Mouse (Mus musculus): ENCODE measurements at regions not wholly inside any gene's neighbourhood (a gene's known extent, or its start where the extent isn't known, plus 50 kb on each side); places are given as distances from the start of the nearest gene placed in this dataset.

DNA sequence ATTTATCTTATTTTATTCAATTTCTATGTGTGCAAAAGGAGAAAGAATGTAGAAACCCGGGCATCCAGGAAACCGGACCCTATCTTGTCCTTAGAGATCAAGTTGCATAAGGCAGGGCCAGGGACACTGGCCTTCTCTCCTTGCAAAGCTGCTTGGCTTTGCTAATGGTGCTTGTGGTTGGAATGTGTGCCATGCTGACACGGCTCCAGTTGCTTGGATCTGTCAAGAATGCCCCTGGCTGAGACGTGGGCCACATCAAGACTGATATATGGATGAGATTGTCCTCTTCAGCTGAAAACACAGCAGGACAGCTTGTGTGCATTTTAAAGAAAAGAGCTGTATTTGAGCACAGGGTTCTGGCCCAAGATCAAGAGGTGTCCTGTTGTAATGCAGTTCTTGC, 1047.0 kb downstream of the Adgrl2 start:
- DNase-seq = no peak

DNA sequence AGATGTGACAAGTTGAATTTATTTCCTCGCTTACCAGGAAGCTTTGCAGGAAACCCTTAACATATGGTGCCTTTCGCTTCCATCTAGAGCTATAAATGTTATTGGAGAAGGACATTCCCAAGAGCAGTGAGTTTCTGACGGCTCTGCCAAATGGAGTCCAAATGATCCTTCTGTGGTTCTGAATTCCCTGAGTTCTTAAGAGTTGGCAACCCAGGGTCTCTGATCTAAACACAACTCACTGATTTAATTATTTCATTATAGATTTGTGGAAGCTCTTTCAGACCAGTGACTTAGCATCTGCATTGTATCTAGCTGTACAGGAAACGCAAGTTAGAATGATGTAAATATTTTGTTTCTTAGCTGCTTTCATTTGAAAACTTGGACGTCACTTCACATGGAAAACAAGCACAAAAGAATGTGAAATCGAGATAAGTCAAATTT, 1059.5 kb downstream of the Adgrl2 start:
- DNase-seq = peak; percentile 49

DNA sequence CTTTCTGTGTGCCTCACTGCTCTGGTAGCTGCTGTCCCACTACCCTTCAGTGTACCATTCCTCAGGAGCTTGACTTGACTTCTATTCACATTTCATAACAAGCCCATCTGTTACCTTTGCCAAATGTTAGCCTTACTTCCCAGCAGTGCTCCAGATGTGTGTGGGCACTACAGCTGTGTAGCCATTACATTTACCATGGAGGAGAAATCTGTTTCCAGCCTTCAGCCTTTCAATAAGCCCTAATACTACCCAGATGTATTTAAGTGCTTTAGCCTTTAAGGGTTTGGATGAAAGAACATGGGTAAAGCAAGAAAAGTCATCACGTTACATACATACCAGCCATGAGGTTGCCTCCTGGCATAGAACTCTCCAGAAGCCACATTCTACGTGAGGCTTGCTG, 1068.0 kb downstream of the Ttll7 start:
- no peak for DNase-seq

DNA sequence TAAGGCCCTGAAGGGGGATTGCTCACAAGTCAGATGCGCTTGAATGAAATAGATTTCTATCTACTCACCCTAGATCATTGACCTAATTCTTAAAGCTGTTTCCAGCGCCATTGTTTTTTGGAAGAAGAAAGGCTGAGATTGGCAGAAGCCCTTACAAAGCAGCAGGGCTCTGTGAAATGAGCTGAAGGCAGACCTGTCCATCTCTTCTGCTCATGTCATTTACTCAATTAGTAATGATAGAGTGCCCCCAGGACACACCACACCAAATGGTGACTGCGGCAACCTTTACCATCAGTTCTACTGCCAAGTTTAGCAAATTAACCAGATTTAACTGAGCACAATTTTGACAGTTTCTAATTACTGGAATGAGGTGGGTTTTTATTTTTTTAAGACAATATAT, 1067.5 kb downstream of the Ttll7 start:
- peak; percentile 48 for DNase-seq

DNA sequence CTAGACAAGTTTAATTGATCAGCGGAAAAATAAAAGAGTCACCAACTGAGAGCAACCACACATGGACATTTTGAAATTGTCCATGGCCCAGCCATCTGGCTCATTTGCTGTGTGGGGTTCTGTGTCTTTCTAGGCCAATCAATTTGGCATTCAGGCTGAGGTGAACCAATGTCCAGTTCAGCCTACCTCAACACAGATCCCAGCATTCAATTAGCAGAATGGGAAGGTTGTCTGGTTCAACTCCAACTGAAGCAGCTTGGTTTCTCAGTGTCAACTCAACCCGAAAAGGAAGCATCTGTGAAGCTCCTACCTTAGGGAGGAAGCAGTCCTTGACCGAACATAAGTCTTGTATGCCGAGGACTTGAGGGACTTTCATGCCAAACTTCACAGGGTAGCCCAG, 1067.0 kb downstream of the Ttll7 start:
- no peak for DNase-seq

DNA sequence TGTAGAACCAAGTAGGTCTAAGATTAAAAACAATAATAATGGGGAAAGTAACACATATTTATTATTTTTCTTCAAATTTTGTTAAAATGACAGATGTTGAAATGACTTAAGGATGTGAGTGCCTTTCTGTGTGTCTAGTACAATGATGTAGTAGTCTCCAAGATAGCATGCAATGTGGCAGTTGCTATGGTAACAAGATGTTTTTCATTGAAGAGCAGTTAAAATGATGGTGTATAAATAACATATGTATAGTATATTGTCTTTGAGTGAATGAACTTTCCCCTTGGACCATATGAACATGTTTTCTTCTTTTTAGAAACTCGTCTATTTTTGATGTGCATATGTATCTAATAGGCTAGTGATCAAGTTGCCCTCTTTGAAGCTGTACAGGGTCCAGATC, 1044.6 kb downstream of the Ttll7 start:
- DNase-seq = no peak

DNA sequence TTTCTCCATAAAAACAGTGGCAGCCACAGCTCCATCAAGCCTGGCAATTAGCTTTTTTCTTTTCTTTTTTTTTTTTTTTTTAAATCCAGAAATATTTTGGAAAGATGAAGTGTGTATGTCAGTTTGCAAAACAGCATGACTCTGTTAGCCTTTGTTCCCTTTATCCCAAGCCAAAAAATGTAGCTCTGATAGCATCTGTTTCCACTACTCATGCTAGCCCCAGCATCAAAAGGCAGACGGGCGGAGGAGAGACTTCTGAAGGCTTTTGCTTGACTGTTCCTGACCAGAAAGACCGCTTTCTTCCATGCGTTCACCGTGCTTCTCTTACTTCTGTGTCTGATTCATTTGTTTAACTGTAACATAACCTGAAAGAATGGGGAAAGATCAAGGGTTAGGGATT, 1039.5 kb downstream of the Ttll7 start:
- DNase-seq = no peak

DNA sequence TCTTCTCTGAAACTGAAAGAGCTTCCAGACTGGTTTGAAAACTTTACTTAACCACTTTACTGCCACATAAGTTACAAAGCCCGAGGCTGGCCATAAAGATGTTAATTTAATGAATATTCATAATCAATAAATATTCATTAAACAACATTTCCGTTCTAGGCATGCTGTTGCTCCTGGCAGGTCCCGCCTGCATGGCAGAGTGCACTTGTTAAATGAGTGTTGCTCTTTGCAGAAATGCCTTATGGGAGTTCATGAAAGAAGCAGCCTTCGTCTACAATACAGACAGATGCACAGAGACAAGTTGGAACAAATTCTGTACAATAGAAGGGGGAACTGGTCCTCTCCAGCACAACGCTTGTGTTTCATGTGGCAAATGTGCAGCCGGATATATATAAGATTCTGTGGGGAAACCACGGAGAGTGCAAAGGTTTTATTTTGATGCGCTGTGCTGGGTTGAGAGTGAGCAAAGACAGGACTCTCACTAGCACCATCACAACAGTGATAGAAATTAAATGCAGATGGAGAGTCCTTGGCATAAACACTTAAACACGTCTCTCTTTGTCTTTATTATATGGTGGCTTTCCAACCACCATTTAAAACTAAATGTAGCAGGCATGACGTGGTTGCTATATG, 1034.2 kb downstream of the Ttll7 start:
- DNase-seq = no peak

DNA sequence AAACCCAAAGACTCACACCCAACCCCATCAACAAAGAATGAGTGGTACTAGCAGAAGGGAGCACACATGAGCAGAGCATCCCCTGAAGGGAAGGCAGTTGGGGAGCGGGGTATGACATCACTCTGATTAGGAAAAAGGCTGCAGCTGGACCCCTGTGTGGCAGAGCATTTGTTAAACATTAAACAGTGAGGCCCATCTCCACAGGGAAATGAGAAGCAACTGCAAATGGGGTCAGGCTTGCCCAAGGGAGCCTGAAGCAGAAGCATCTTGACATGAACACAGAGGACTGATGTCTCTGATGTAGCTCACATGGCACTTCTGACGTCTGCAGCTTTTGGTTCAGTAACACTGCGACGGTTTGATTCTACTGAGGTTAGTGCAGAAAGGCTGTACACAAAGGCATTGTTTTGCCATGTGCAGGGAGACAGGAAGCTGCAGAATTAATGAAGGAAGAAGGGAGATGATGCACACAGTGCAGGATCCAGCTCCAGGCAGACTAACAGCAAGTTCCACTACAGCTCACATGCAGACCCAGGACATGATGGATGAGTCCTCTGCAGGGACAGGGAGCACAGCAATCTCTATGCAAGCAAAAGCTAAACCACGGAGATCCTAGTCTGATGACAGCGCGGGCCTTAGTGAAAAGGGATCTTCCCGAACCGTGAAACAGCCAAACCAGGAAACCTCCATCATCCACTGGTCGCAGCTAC, 1030.9 kb downstream of the Ttll7 start:
- peak; percentile 58 for DNase-seq

DNA sequence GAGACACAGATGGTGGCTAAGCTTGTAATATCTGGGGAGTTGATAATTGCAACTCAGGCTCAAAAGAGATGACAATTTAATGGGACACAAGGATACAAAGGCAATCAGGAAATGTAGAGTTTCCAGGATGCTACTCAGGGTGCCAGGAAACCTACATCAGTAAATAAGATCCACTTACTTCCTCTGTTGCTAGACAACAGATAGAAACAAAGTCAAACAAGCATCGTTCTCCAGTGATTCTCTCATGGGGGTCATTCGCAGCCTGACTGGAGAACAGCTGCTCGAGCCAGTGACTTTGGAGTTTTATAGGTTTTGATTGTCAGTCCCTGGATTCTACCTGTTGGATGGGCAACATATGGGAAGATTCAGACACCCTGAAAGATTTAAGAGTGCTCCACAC, 1026.5 kb downstream of the Ttll7 start:
- no peak for DNase-seq

DNA sequence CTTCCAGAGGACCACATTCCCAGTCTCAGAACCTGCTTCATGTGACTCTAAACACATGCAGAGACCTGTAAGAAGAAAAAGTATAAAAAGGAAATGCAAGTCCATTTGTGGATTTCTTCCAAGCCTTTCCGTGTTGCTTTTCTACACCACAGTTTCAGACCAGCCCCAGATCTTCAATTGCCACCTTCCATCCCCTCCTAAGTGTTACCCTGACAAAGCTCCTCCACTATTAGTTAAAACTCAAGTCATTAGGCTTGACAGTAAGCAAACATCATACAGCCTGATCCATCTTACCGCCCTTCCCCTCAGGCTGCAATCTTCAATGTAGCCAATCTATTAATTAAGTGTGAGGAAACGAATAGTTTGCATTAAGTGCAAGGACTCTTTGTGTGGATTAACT, 1016.1 kb downstream of the Ttll7 start:
- DNase-seq = no peak

DNA sequence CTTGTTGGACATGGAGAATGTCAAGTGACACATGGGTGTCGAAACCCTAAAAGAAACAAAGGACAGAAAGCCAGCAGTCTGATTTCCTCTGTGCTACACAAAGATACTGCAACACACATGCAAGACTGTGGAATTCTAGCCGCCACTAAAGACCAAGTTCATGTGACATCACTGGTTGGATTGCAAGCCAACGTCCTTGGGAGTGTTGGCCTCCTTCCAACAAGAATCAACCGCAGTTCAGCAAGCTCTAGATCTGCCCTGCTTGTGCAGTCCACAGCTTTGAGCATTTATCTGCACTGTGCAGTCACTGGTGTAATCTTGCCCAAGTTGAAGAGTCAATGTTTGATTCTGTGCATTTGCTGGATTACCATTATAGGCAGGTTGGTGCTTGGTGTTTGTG, 1001.2 kb downstream of the Ttll7 start:
- peak; percentile 16 for DNase-seq

DNA sequence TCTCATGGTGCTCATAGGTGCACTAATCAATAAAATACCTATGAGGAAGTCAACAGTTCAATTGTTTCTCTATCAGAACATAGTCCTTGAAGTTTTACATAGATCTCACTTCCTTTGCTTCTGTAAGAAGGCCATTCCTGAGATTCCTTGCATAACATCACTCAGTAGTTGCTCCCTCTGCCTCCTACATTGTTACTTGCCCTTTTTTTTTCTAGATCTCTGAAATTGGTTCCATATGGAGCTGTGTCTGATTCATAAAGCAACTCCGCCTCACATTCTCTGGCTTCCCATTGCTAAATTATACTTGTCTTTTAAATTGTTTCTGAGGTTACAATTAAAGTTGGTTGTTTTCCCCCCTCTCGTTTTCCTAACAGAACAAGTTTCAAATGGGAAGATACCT, 1000.7 kb downstream of the Ttll7 start:
- DNase-seq = no peak

DNA sequence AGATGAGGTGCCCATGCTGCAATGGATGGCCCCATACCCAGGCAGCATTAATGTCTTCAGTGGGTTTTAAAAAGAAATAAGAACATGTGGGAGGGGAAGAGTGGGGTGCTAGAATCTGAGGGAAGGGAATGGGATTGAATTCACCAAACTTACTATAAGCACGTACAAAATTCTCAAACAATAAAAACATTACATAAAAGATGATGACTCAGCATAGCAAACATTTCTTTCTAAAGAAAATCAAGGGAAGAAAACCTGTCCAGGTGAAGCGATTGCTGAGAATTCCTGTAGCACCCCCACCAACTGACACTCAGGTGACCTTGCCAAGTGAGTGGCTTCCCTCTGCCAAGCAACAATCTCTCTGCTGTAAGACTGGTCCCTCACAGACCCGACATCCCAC, 989.2 kb downstream of the Ttll7 start:
- DNase-seq = no peak

DNA sequence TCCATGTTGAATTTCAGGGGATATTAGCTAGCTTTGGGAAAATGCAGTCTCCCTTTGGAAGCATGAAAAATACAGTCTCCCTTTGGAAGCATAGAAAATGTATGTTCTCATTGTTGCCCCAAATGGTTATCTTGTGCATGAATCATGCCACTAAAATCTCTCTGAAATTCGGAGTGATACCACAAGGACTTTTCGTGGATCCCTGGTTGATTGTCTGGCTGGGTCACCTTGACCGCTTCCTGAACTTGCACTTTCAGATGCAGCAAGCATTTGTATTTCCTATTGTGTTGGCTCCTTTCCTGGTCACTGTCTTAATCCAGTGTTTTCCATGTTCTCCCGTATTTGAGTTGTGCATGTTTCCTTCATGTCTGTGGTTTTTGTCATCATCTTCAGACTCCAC, 986.6 kb downstream of the Ttll7 start:
- no peak for DNase-seq

DNA sequence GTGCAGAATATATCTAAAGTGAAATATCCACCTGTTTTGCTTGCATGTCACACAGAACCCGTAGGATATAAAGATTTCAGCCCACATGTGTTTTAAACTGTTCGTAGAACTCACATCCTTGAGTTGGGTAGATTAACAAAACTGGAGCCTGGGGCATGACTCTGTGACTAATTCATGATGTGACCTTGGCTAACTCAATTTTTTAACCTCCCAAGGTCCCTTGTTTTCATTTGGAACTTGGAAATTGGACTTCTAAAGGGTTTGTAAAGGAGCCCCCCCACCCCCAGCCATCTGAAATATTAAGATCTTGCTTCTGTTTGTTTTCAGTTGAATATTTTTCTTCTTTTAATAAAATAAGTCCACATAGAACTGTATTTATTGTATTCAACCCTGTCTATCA, 983.5 kb downstream of the Ttll7 start:
- no peak for DNase-seq

DNA sequence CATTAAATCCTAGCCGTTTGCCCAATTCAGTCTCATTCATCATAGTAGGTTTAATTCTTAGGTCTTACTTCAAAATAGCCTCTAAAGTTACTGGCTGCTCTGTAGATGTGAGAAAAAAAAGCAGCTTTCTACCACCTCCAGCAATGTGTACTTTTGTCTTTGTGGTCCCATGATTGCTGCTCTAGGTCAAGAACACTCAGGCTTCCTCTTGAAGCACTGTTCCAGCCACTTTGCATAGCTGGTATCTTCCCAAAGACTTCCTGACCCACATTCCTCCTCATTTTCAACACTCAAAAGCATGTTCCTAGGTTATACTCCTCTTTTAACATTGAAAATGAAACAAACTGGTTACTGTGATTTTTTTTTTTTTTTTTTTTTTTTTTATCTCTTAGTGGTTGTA, 973.2 kb downstream of the Ttll7 start:
- no peak for DNase-seq

DNA sequence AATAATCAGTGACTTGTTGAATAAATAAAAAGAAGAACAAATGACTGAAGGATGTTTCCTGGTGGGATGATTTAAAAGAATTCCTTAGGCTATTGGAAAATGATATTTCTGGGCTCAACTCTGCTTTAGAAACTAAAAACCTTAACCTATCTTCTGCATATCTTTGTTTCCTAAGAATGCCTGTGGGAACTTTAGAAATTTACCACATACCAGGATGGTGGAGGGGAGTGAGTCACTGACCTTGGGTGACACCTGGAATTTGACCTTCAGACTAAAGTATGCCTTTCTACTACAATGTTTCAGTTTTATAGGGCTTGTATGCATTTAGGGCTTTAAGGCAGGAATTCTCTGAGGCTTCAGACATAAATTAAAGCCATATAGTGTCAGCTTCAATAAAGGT, 972.3 kb downstream of the Ttll7 start:
- DNase-seq = no peak

DNA sequence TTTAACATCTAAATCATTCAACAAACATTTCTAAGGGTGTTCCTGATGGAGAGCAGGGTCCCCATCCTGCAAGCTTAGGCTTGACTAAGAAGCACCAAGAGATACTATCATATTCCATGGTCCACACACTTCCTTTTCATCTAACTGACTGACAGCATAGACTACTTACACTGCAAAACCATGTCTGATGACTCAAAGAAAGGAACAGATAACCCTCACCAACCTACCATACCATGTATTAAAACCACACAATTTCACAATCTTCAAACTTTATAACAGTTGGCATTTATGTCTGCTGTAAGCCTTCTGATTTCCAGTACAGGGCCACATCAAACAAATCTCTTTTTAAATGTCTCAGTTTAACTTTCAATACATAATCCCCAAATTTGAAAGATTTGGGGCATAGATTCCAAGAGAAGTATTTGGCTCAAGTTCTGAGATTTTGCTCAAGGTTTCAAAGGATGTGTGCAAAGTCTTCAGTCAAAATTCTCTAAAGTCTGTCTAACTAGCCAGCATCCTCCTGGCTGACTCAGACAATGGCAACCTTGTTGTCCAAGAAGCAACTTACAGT, 962.0 kb downstream of the Ttll7 start:
- no peak for DNase-seq

DNA sequence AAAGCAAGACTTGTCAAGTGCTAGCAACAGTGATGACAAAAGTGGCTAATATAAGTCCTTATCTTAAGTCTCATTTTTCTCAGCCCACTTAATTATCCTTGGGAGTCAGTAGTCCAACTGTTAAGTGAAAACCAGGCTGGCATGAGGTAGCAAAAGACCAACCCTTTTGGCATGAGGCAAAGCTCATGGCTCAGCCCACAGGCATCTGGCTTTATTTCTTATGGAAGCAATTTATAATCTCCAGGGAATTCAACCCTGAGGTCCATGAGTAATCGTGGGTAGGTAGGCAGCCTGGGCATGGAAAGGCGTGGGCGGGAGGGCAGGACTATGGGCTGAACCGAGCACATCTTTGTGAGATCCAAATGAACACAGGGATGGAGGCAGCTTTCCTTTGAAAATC, 950.4 kb downstream of the Ttll7 start:
- DNase-seq = no peak

DNA sequence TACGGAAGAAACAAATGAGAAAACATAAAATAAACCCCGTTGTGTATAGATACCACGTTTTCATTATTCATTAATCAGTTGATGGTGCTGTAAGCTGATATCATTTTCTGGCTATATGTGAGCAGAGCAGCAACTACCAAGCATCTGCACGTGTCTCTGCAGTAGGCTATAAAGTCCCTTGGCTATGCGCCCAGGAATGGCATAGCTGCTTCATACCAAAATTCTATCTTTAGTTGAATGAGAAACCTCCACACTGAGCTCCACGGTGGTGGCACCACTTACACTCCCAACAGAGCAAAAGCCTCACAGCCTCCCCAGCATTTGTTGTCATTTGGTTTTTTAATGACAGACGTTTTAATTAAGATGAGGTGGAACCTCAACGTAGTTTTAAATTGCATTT, 944.4 kb downstream of the Ttll7 start:
- no peak for DNase-seq

DNA sequence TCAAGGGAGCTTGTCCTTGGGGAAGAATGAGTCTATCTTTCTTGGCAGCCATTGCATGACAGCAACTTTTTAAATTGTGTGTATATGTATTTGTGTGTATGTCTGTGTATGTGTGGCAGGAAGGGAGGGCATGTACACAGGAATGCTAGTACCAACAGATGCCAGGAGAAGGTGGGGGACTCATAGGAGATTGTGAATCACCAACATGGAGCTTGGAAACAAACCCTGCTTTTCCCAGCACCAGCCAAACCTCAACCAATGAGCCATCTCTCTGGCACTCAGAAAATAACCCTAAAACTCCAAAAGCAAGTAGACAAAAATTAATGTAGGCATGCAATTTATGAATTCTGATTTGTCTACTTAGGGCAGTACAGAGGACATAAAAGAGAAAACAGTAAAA, 942.9 kb downstream of the Ttll7 start:
- DNase-seq = no peak

DNA sequence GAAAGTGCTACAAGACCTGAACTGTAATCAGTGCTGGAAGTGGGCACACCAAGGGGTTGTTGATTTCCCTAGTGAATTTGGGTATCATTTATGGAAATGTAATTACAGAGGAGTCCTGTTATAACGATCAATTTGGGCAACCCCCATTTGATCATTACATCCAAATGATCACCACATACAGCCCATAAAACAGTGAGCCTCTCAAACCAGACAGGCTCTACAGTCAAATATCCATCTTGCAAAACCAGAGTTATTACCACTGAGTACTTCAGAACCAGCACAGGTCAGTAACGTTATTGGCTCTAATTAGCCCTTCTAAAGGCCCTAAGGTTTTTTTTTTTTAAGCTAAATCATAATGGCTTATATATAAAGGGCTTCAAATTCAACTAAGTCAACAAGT, 934.4 kb downstream of the Ttll7 start:
- no peak for DNase-seq

DNA sequence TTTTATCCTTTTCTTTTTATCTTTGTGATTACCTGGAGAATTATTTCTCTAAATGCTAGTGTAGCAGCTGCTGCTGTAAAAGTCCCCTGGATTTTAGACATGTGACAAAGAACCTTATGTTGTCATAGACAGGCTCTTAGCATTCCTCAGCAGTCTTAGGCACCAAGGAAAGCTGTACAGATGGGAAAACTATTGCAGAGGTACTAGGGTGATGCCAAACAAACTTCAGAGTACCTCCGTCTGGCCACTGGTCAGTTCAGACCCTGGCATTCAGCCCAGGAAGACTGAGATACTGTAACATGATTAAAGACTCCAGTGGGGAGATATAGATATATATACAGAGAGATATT, 898.6 kb downstream of the Ttll7 start:
- peak; percentile 11 for DNase-seq

All from retina, postnatal 1 day (tissue).